Mouse (Mus musculus): ENCODE data around the gene Crygb.

Crygb gene

GRCm38 (mm10) chr1:65082188-65082587, at the start of gene Crygb:
Gene Crygb (minus strand): TSS chr1:65082288.
- DNase-seq = no peak

GRCm38 (mm10) chr1:65131671-65132070, 49.6 kb upstream of the Crygb start:
- DNase-seq = peak; percentile 70

- peak; percentile 81 for DNase-seq
These were observed 48.1 kb upstream of the Crygb start for GRCm38 (mm10) chr1:65130226-65130625.

- peak; percentile 64 for DNase-seq
These were observed 47.6 kb upstream of the Crygb start for GRCm38 (mm10) chr1:65129634-65130180.

- DNase-seq = no peak
These were observed 40.7 kb upstream of the Crygb start, which contains the start of gene D630023F18Rik for GRCm38 (mm10) chr1:65122574-65123372. Gene D630023F18Rik (minus strand): TSS chr1:65123214.

- no peak for DNase-seq
These were observed 37.4 kb upstream of the Crygb start, which contains the start of gene Gm28845 for GRCm38 (mm10) chr1:65119438-65119837. Gene Gm28845 (minus strand): TSS chr1:65119558.

- DNase-seq = peak; percentile 93
These were observed 36.2 kb upstream of the Crygb start for GRCm38 (mm10) chr1:65118150-65118913.

- peak; percentile 49 for DNase-seq
These were observed 31.6 kb upstream of the Crygb start for GRCm38 (mm10) chr1:65113536-65114172.

- peak; percentile 54 for DNase-seq
These were observed 30.7 kb upstream of the Crygb start for GRCm38 (mm10) chr1:65112807-65113196.

- peak; percentile 88 for DNase-seq
These were observed 30.1 kb upstream of the Crygb start for GRCm38 (mm10) chr1:65112031-65112806.

GRCm38 (mm10) chr1:65109756-65110435, 27.8 kb upstream of the Crygb start:
- DNase-seq = no peak

GRCm38 (mm10) chr1:65109196-65109595, 27.1 kb upstream of the Crygb start:
- no peak for DNase-seq

- no peak for DNase-seq
These were observed 25.7 kb upstream of the Crygb start for GRCm38 (mm10) chr1:65107654-65108279.

GRCm38 (mm10) chr1:65103273-65103672, 21.2 kb upstream of the Crygb start, which contains the start of gene Cryga:
Gene Cryga (minus strand): TSS chr1:65103373.
- DNase-seq = no peak

GRCm38 (mm10) chr1:65096953-65097352, 14.9 kb upstream of the Crygb start:
- no peak for DNase-seq

GRCm38 (mm10) chr1:65091566-65091965, 9.5 kb upstream of the Crygb start:
- DNase-seq = no peak

GRCm38 (mm10) chr1:65090370-65090769, 8.3 kb upstream of the Crygb start:
- DNase-seq = no peak

- no peak for DNase-seq
These were observed 6.7 kb upstream of the Crygb start for GRCm38 (mm10) chr1:65088567-65089356.

GRCm38 (mm10) chr1:65075607-65076006, 6.5 kb downstream of the Crygb start:
- DNase-seq = peak; percentile 3

- DNase-seq = no peak
These were observed 8.5 kb downstream of the Crygb start, which contains the start of gene Crygc for GRCm38 (mm10) chr1:65073589-65073988. Gene Crygc (minus strand): TSS chr1:65073689.

Measured in kidney, adult 9 months (tissue).